Mouse (Mus musculus) intestine, postnatal 0 days (tissue): Measurements from ENCODE around the gene Tnfaip2. TPM values are rescaled to one million over a fixed set of nuclear protein-coding genes. Genes with fewer than 3 reads are reported as not detected.

Experiments used
- ATAC-seq: fragments of 200-750 bp; cut with Nextera tagmentation; 2 replicates; pipeline ENCODE4 v1.8.0; 2017; ENCODE audit warnings: mild to moderate bottlenecking, moderate TSS enrichment, moderate library complexity
- H3K27ac ChIP-seq: fragments of 300-500 bp; sonication (generic); 2 replicates; pipeline ENCODE4 v1.5.1; 2014; ENCODE audit warnings: mild to moderate bottlenecking, low read depth, low read length, moderate library complexity
- H3K27me3 ChIP-seq: fragments of 300-500 bp; sonication (generic); replicated peaks from 2 replicates; pipeline ENCODE4 v1.6.1; 2014; ENCODE audit warnings: low read length, mixed read lengths; ENCODE audit not compliant: control insufficient read depth, insufficient read depth
- H3K36me3 ChIP-seq: fragments of 300-500 bp; sonication (generic); 2 replicates; pipeline ENCODE4 v1.6.1; 2014; ENCODE audit warnings: mild to moderate bottlenecking, moderate library complexity; ENCODE audit not compliant: control insufficient read depth, insufficient read depth
- H3K4me1 ChIP-seq: fragments of 300-500 bp; sonication (generic); replicated peaks from 2 replicates; pipeline ENCODE4 v1.6.1; 2014; ENCODE audit warnings: antibody characterized with exemption, low read length, mixed read lengths; ENCODE audit not compliant: control insufficient read depth, insufficient read depth
- H3K4me2 ChIP-seq: fragments of 300-500 bp; sonication (generic); replicated peaks from 2 replicates; pipeline ENCODE4 v1.6.1; 2014; ENCODE audit warnings: low read depth, mild to moderate bottlenecking, moderate library complexity
- H3K4me3 ChIP-seq: fragments of 300-500 bp; sonication (generic); 2 replicates; pipeline ENCODE4 v1.5.1; 2014; ENCODE audit warnings: low read depth, low read length
- H3K9ac ChIP-seq: fragments of 300-500 bp; sonication (generic); 2 replicates; pipeline ENCODE4 v1.6.1; 2014; ENCODE audit warnings: mild to moderate bottlenecking, low read depth, low read length
- H3K9me3 ChIP-seq: fragments of 300-500 bp; sonication (generic); 2 replicates; pipeline ENCODE4 v1.6.1; 2016; ENCODE audit warnings: mixed run types; ENCODE audit not compliant: control insufficient read depth
- CTCF ChIP-seq: sonication (generic); IDR thresholded peaks from 2 replicates; pipeline ENCODE4 v1.5.1; 2016; ENCODE audit warnings: low read depth, mild to moderate bottlenecking, control low read depth, antibody characterized with exemption, moderate library complexity
- WGBS: fragments of 180-500 bp; shearing (Covaris S2); extraction: QIAGEN DNeasy Blood & Tissue Kit; methylation state at CpG from one replicate; pipeline ENCODE4 v1.1.7; 2014; 5-methylcytosine and 5-hydroxymethylcytosine counted together
- polyA plus RNA-seq: library from polyadenylated mRNA; unstranded; fragments of >200 nt; fragmentation: Nextera tagmentation; extraction: Ambion mirVana; gene quantifications from 2 replicates; pipeline ENCODE4 v1.2.1, GENCODE M21; 2015

The Tnfaip2 gene
- polyA plus RNA-seq, 1 experiment from 2014 or later, result 10.8 TPM

DNA sequence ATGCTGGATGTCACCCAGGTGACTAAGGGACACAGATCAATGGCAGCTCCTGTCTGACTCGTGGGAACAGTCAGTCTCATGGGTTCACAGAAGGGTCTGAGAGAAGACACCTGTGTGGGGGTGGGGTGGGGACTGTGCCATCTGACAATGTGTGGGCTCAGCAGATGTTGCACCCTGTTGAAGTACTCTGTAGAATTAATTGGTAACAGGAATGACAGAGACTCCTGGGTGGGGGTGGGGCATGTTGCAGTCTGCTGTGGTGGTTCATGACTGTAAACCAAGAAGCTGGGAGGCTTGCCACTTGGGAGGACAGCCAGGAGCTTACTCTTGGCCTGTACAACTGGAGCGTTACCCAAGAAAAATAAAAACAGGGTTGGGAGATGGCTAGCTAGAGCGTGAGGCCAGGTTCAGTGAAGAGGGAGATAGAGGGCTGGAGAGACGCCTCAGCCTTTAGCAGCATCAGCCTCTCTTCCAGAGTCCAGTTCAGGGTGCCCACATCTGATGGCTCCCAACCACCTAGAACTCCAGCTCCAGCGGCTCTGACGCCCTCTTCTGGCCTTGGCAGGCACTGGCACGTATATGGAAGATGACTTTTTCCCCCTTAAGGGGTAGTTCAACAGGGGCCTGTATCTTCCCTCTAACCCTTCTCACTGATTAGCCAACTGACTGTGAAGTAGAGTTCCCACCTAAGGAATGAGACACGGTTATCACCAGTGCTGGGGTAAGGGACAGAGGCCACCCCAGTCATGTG lies 32.8 kb downstream of the Tnfaip2 start:
- TF ChIP-seq CTCF, result peak; percentile 37; the same call in 1 of the 2 replicates
- Histone ChIP-seq H3K27ac (no peak overlapping the region), H3K9me3 (no peaks in the 10 kb centered on the region), H3K9ac (no peak overlapping the region), H3K4me3 (no peak overlapping the region), H3K36me3 (no peaks in the 10 kb centered on the region), H3K4me2 (no peak overlapping the region), H3K4me1 (no peaks in the 10 kb centered on the region), H3K27me3 (0 out of 2 replicates have a peak, but pooled peaks cover 3% of the 10 kb centered on the region)
- WGBS, result 60% methylated on average over 8 of the region's 8 CpGs
- ATAC-seq, result no peak

DNA sequence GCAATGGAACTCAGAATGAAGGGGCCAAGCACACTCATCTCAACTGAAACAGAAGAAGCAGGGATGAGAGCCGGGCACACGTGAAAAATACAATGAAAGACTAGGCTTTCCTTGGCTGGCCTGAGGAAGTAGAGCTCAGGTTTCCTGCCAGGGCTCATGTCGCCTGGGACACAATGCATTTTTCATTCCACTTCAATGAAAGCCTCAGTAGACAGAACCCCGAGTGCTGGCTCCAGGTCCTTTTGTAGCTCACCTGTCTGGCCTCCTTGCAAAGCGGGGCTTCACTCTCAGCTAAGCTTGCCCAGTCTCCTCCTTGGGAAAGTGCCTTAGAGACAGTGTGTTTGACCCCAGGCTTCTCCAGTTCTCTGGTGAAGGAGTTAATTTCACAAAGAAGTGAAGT lies 36.7 kb downstream of the Tnfaip2 start:
- H3K27ac ChIP-seq, result no peak overlapping the region
- no peaks in the 10 kb centered on the region for H3K4me1 ChIP-seq
- H3K9me3 ChIP-seq, result no peaks in the 10 kb centered on the region
- 69% methylated on average over 5 of the region's 5 CpGs for WGBS
- H3K4me3 ChIP-seq, result no peak overlapping the region
- no peaks in the 10 kb centered on the region for H3K36me3 ChIP-seq
- H3K4me2 ChIP-seq, result no peak overlapping the region
- H3K27me3 ChIP-seq, result peaks cover under 1% of the 10 kb centered on the region; the same call in 1 of the 2 replicates
- no peak overlapping the region for H3K9ac ChIP-seq
- no peak for ATAC-seq
- TF ChIP-seq CTCF, result no peak

DNA sequence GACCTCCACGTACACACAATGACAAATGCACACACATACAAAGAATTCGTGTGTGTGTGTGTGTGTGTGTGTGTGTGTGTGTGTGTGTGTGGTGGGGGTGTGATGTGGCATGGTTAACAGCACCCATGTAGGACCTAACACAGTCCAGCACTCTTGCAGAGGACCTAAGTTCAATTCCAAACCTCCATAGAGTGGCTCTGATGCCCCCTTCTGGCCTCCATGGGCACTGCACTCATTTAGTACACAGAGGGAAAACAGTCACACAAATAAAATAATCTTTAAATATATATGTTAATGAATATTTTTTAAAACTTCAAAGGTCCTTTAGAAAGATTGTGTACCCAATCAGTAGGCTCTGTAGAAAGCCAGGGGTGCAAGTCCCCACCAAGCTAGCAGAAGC lies 37.6 kb downstream of the Tnfaip2 start:
- no peak for ATAC-seq
- Histone ChIP-seq H3K4me1 (no peaks in the 10 kb centered on the region), H3K27me3 (peaks cover 10% of the 10 kb centered on the region), H3K4me2 (no peak overlapping the region), H3K4me3 (no peak overlapping the region), H3K36me3 (no peaks in the 10 kb centered on the region), H3K9me3 (no peaks in the 10 kb centered on the region), H3K27ac (no peak overlapping the region), H3K9ac (no peak overlapping the region)
- 71% methylated on average over 2 of the region's 2 CpGs for WGBS
- peak; percentile 70 for TF ChIP-seq CTCF

DNA sequence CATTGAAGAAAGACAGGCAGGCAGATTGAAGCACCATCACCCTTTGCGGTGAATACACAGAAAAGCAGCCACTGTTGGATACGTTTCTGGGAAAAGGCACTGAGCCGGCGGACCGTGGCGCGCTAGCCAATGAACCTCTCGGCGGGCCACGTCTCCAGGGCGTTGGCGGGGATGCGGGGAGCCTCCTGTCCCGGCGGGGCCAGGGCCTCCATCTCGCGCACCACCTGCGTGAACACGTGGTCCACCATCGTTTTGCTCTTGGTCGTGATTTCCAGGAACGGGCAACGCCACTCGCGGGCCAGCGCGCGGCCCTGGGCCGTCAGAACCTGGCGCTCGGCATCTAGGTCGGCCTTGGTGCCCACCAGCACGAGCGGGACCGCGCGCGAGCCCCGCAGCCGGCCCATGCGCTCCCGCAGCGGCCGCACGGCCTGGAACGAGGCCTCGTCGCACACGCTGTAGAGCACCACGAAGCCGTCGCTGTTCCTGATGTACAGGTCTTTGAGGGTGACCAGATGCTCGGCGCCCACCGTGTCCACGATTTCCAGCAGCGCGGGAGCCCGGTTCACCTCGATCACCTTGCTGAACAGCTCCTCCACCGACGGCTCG lies 42.9 kb downstream of the Tnfaip2 start:
- Histone ChIP-seq H3K9me3 (no peaks in the 10 kb centered on the region), H3K4me3 (peak overlapping the region; percentile 48), H3K27me3 (peaks cover 45% of the 10 kb centered on the region), H3K36me3 (no peaks in the 10 kb centered on the region), H3K9ac (peak overlapping the region; percentile 48), H3K4me1 (no peaks in the 10 kb centered on the region), H3K27ac (no peak overlapping the region), H3K4me2 (peak overlapping the region; percentile 78)
- no peak for ATAC-seq
- 1% methylated on average over 63 of the region's 63 CpGs for WGBS
- TF ChIP-seq CTCF, result no peak

DNA sequence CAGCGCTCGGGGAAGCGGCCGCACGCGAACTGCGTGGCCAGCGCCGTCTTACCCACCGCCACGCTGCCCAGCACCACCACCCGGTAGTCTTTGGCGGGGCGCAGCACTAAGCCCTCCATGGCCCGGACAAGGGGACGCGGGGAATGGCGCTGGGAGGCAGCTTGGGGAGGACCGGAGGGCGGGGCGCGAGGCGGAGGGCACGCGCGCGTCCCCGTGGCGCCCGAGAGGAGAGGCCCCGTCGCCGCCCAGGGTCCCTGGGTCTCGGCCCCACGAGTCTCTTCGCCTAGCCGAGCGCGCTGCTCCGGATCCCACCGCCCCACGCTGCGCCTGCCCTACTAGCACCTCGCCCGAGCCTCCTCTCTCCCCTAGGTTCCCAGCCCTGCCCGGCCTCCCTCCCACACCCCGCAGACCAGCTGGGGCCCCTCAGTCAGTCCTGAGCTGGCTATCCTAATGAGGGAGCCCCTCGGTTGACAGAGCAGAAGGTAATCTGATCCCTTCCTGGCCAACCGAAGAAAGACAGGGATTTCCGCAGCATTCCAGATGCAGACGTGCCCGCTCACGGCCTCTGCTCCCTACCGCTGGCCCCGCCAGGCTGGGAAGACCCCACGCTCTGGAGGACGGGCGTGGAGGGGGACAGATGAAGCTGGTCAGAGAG lies 43.5 kb downstream of the Tnfaip2 start, which contains the start of gene Gm266:
Gm266 (minus strand) TSS at position 172 of the 655 bp plus-strand sequence.
- under 1% methylated on average over 35 of the region's 58 CpGs for WGBS
- Histone ChIP-seq H3K4me1 (no peaks in the 10 kb centered on the region), H3K27ac (no peak within 1 kb of the TSS), H3K9me3 (no peaks in the 10 kb centered on the region), H3K4me3 (peak within 1 kb of the TSS; percentile 48), H3K27me3 (peaks cover 46% of the 10 kb centered on the region), H3K9ac (peak within 1 kb of the TSS; percentile 48), H3K4me2 (peak within 1 kb of the TSS; percentile 78), H3K36me3 (no peaks in the 10 kb centered on the region)
- no peak for TF ChIP-seq CTCF
- ATAC-seq, result peak; percentile 42

DNA sequence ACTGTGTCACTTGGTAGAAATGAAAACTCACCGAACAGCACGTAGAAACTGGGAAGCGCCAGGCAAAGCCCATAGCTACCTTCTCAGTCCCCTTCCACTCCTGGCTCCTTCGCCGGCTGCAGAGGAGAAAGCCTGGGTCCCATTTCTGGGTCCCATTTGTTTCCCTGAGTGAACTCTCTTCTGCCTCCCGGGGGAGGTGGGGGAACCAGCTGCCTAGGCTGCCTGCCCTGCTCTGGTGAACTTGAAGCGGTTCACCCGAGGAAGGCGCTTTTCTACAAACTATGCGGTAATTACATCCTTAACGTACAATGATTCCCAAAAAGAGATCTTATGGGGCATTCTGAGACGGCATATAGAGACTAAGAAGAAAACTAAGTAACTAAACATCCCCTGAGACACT lies 44.2 kb downstream of the Tnfaip2 start:
- H3K4me2 ChIP-seq, result peak overlapping the region; percentile 78
- peak overlapping the region; percentile 48 for H3K4me3 ChIP-seq
- no peaks in the 10 kb centered on the region for H3K9me3 ChIP-seq
- H3K27me3 ChIP-seq, result peaks cover 46% of the 10 kb centered on the region
- H3K9ac ChIP-seq, result 0 out of 2 replicates have a peak overlapping the region, but pooled peaks have one; percentile 48
- no peak for TF ChIP-seq CTCF
- no peaks in the 10 kb centered on the region for H3K4me1 ChIP-seq
- H3K27ac ChIP-seq, result no peak overlapping the region
- no peaks in the 10 kb centered on the region for H3K36me3 ChIP-seq
- WGBS, result 10% methylated on average over 12 of the region's 12 CpGs
- no peak for ATAC-seq
